Mouse (Mus musculus) CH12F3 (cell line): ENCODE measurements around the gene A530084C06Rik.

Experiments
- in situ Hi-C: fragments of 300-500 bp; cut with MboI; formaldehyde crosslinking; loops from 2 replicates; pipeline ENCODE4 v1.14.3; 2020; ENCODE audit warnings: low sequenced_read_pairs

The A530084C06Rik gene

DNA sequence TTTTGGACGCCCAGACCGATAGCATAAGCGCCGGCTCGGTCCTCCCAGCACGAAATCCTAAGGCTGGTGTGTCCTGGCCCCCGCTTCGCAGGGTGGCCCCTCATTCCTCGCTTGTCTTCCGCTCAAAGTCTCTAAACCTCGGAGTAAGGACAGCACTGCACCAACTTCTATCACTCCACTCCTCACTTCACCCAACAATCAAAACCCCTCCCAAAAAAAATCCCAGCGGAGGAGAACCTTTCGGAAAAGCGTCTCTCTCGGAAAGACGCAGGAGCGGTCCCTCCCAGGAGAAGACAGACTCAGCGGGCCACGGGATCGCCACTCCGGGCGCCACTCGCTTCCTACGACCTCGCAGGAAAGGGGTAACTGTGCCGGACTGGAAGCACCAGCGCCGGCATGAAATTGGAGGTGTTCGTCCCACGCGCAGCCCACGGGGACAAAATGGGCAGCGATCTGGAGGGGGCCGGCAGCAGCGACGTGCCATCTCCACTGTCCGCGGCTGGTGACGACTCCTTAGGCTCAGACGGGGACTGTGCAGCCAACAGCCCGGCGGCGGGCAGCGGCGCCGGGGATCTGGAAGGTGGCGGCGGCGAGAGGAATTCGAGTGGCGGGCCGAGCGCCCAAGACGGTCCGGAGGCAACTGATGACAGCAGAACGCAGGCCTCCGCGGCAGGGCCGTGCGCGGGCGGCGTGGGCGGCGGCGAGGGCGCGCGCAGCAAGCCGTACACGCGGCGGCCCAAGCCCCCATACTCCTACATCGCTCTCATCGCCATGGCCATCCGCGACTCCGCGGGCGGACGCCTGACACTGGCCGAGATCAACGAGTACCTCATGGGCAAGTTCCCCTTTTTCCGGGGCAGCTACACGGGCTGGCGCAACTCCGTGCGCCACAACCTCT lies at the start of gene A530084C06Rik:
Gene A530084C06Rik (minus strand): TSS at position 813 of the 898 bp plus-strand sequence.
- in situ Hi-C loops, result no loop called here

DNA sequence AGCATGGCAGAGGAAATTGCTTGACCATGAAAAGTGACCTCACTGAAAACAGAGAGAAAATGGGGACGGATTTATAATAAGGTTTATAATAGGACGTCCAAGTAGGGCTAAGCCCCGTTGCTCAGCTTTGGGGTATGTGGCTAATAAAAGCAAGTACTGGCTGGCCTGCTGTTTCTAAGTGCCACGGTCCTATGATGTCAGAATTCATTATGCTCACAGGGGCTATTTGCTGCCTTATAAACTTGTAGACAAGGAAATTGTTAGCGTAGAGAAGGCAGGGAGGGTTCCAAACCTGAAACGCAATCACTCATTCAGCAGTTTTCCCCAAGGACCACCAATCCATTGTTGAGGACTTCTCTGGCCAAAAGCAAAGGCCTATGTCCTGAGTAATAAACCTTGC lies 44.8 kb upstream of the A530084C06Rik start:
- in situ Hi-C loops, result no loop called here

DNA sequence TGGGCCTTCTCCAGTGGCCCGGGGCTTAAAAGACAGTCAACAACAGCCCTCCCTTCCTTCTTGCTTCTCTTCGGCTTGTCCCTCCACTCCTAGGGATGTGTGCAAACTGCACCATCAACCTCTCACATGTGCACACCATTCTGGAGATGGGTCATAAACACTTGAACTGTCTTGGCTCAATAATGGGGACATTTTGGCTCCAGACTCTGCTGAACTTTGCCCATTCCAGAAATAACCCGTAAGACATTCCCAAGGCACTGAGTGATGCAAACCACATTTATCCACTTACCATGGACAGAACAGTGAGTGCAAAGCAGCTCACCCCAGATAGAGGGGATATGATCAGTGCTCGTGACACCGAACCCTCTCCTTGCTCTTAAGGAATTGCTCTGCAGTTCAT lies 40.4 kb upstream of the A530084C06Rik start:
- in situ Hi-C loops, result no loop called here

DNA sequence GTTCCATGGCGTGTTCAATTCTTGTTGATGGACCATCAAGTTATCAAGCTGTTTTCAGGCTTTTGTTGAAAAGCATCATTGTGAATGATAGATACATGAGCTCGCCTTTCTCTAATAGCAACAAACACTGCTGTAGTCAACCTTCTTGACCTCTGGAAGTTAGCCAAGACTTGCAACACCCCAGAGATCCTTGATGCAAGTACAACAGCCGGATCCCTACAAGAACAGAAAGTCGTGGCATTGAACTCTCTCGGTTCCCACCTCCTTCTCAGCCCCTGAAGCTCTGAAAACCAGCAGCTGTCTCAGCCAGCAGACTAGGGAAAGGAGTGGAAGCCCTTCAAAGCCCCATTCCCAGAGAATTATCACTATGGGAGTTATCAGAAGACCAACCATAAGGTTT lies 28.2 kb upstream of the A530084C06Rik start:
- in situ Hi-C loops, result no loop called here

DNA sequence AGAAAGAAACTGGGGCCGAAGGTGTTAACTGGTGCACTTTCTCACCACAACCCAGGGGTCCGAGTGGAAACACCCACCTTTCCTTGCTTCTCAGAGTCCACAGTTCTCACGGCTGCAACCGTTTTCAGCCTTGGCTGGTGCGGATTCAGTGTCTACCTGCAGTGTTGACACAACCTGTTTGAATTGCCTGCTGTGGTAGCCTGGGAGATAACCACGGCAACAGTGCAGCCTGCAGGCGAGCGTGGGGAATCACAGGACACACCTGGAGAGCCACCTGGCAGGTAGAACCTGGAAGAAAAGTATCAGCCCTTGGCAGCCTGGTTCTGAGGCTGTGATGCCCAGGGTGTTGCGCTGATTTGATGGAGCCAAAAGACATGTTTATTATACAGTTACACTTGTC lies 20.7 kb upstream of the A530084C06Rik start:
- in situ Hi-C loops, result no loop called here

DNA sequence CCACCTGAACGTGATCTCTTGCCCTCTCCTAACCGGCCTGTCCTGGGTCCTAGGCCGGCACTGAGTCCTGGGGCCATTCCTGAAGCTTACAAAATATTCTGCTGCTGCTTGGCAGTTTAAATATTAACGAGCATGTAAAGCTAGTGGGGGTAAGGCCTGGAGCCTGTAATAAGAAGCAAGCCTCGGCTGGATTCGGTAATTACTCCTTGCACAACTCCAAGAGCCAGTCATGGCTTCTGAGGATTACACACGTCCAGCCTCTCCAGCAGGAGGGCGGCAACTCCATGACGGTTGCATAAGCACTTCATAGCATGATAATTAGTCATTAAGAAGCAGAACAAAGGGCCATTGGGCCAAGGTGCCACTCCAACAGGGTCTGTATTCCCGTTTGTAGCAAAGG lies 19.3 kb upstream of the A530084C06Rik start:
- in situ Hi-C loops, result no loop called here

DNA sequence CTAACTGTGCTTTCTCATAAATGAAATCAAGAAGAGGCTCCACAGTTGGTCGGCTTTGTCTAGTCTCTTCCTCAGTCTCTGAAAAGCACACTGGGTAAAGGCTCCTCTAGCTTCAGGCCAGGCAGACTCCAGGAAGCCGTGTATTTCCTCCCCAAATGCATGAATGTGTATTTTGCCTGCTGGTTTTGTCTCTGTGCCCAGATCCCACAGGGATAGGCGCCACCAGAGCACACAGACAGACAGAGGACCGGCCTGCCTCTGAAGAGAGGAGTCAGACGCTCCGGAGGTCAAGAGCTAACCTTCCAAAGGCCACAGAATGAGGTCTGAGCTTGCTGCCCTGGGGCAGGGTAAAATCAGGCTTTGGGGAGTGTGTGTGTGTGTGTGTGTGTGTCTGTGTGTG lies 18.4 kb upstream of the A530084C06Rik start:
- in situ Hi-C loops, result no loop called here

DNA sequence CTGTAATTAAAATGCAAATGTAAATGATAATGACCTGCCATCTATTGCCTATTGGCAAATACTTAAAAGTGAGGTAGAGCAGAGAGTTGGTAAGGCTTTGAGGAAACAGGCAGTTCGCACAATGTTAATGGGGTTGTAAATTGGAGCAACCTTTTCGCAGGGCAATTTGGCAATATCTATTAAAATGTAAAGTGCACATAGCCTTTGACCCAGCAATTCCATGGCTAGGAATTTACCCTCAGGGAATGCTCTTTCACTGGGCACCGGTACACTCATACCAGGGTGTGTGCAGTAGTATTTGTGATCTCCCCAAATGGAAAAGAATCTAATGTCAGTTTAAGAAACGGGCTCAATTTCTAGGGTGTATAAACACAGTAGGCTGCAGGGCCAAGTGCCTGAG lies 17.6 kb upstream of the A530084C06Rik start:
- in situ Hi-C loops, result no loop called here

DNA sequence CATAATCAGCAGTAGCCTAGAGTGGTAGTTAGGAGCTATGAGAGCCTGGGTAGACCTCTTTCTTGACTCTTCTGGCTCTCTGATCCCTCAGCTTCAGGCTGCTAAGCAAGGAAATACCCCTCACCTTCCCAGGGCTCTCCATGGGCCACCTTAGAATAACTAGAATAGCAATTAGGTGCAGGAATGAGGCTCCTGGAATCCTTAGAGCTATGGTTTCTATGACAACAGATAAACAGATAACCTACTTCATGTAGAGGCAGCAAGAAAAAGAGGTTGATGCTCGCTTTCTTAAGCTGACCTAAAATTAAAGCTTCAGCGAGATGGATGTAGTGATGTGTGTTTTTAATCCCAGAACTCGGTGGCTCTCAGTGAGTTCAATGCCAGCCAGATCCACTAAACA lies 15.5 kb upstream of the A530084C06Rik start:
- in situ Hi-C loops, result no loop called here

DNA sequence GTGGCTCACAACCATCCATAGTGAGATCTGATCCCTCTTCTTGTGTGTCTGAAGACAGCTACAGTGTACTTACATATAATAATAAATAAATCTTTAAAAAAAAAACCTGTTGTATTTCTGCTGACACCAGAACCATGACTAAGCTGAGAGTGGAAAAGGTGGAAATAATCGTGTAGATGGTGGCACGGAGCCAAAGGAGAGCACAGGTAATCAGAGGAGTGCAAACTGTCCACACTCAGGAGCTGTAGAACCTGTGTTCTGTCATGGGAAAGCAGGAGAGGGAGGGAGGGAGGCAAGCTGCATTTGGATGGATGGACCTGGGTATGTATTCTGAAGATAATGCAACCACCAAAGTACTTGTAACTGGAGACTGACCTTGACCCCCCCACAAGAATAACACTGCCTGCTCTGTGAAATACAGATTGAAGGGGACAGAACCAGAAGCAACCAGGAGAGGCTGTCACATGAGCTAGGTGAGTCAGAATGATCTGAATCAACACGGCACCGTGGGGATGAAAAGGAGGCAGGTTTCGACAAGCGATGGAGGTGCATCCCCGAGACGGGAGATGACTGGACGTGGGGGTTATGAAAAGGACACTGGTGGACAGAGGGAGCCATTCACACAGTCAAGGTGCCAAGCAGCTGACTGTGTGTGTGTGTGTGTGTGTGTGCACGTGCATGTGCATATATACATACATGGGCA lies 13.8 kb upstream of the A530084C06Rik start:
- in situ Hi-C loops, result no loop called here

DNA sequence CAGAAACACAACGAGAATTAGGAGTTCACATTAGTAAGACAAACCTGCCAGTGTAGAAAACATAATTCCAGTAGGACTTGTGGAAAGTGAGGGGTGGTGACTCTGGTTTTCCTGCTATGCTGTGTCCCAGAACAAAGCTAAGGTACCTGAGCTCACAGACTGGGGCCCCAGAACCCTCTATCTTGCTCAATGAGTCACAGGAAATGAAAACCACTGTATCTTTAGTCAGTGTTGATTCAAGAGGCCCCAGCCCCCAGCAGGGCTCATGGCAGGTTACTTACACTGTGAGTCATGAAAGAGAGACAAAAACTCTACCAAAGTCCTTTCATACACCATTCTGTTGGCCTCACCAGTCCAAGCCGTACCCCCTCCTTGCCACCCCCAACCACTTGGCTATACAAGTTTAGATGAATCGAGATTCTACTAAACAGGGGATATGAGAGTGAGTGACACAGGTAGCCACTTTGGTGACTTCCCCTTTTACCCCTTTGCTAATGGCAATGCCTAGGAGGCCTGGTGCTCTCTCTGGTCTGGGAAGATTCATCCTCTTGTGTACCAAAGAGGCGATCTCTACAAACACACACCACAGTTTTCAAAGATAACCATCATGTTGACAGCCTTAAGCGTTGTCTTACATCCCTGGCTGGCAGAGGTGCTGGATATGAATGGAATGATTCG lies 8.6 kb upstream of the A530084C06Rik start:
- in situ Hi-C loops, result no loop called here

DNA sequence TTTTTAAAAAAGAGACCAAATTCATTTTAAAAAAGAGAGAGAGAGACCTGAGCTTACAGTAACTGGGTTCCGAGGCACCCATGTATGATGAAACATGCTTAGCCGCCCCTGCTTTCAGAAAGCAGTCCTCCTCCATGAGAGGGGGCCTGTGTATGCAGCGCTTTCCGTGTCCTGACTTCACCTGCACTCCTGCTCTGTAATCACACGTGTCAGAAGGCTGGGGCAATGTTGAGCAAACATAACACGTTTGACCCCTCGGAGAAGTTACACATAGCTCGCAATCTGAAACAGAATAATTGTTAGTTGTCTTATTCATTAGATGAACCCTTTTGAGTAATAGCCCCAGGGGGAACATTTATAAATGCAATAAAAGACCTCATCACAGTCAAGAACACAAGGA lies 8.0 kb upstream of the A530084C06Rik start:
- in situ Hi-C loops, result no loop called here

DNA sequence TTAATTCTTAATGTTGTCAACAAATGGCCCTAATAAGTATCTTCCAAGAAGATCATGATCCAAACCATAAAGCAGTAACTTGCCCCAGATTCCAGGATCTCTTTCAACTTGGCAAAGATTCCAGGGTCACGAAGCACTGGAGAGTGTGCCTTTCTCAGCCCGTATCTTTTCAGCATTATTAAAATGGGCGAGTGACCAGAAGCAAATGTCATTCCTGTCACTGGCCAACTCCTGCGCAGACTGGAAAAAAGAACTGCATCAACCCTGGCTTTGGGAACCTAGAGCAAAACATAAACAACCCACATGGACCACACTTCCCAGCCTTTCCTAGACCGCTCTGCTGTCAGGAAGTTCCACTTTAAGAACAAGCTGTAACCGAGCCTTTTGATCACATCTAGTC lies 5.3 kb upstream of the A530084C06Rik start:
- in situ Hi-C loops, result no loop called here

DNA sequence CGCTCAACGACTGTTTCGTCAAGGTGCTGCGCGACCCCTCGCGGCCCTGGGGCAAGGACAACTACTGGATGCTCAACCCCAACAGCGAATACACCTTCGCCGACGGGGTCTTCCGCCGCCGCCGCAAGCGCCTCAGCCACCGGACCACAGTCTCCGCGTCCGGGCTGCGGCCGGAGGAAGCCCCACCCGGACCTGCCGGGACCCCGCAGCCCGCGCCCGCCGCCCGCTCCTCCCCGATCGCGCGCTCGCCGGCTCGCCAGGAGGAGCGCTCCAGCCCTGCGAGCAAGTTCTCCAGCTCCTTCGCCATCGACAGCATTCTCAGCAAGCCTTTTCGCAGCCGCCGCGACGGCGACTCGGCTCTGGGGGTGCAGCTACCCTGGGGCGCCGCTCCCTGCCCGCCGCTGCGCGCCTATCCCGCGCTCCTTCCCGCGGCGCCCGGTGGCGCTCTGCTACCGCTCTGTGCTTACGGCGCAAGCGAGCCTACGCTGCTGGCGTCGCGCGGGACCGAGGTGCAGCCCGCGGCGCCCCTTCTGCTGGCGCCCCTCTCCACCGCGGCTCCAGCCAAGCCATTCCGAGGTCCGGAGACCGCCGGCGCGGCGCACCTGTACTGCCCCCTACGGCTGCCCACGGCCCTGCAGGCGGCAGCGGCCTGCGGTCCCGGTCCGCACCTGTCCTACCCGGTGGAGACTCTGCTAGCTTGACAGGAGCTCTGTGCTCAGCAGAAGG lies 449 bp upstream of the A530084C06Rik start:
- in situ Hi-C loops, result no loop called here

DNA sequence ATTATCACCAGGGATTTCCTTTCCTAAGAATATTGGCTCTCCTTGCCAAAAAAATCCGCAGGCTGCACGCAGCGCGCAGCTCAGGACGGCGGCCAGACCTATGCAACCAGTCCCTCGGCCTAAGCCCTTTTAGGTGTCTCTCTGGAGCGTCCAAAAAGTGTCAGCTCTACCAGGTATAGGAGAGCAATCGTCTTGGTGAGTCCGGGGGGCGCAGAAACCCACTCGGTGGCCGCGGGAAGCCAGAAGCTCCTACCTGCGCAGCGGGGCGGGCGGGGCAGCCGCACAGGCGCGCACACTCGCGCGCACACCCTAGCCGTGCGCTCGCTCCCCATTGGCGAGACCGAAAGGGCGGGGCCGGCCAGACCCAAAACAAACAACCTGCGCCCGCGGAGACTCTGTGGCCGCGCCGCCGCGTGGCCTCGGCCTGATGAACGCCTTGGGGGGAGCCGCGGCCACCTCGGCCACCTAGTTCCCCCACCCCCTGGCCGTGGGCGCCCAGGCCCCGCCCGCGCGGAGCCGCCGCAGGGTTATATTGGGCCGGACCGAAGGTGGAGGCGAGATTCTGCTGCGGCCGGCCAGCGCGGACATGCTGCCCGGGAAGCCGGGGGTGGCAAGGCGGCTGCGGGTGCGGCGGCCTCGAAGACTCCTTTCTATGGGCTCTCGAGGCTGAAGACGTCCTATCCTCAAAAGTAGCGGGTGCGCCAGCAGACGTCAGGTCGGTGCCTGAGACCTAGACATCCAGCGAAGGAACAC lies 1.2 kb downstream of the A530084C06Rik start:
- in situ Hi-C loops, result no loop called here

DNA sequence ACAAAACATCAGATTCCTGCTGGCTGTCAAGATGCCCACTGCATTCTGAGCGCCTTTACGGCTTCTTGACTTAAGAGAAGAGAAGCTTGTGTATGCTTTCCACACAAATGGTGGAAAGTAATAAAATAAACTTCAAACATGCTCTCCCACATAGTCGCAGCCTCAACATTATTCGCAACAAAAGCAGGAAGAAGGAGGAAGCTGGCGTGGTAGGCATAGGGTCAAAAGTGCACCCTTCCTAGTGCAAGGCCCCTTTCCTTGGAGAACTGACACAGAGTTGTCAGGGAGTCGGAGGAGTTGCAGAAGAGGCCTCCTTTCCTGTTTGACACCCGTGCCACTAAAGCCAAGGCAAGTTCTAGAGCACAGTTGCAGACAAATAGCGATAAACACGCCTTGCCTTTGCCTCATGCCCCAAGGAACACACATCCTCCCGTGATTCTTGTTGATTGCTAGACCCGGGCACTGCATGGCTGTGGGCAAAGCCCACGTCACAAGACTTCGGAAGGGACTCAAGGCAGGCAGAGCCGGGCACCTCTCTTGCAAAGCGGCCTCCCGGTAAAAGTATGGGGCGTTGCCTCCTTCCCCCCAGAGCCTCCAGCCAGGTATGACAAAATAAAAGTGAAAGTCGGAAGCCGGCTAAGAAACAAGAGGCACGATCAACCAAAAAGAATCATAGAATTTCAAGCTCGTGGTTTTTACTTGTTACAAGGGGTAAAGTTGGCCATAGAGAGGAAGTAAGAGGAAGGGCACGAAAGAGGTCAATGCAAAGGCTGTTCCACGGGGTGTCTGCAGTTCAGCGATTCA lies 2.0 kb downstream of the A530084C06Rik start:
- in situ Hi-C loops, result no loop called here

DNA sequence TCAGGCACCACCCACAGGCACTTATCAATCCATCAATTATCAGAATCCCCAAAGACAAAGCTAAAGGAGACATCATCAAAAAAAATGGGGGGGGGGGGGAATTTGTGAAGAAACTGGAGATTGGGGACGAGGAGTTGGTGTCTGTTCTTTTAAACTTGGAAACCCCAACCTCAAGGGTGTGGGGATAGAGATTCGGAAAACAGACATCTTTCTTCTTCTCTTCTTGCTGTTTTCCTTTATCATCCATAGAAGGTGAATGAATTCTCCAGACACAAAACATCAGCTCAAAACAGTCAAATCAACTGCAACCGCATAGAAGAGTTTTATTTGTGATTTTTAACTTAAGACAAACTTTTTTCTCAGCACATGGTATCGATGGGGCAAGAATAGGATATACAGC lies 3.3 kb downstream of the A530084C06Rik start, which contains the start of gene Foxq1:
Gene Foxq1 (plus strand): TSS at position 301 of the 400 bp plus-strand sequence.
- in situ Hi-C loops, result no loop called here

DNA sequence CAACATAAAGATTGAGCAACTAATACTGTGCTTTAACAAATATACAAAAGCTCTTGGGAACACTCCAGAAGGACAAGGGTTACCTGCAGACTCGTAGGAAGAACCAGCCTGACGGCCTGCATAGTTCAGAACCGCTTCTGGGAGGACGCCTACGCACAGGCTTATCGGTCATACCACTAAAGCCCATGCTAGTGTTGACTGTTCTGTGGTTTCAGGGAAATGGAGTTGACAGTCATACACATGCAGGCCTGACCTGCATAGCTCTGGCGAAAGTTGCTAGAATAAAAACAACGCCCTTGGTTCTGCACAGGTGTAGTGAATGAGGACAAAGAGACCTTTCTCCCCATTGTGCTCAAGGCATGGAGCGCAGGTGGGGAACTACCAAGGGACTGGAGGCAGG lies 11.5 kb downstream of the A530084C06Rik start:
- in situ Hi-C loops, result no loop called here

DNA sequence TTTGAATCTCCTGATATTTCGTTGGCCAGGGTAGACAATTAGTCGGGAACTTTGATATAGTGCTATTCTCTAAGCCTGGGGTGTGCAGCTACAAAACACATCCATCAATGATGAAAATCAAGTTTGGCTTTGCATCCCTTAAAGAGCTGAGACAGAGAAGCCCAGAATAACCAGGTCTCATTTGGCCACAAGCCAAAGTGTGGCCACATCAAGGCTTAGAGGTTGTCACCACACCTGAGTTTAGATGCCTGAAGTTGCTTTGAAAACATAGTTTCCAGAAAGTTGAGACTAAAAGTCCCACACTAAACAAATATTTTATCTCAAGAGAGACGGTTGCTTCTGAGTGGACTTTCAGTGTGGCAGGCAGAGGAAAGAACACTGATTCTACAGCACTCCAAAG lies 11.9 kb downstream of the A530084C06Rik start:
- in situ Hi-C loops, result no loop called here
